Mouse (Mus musculus): ENCODE results near the gene Tmem168.

- TF ChIP-seq POLR2A (IDR thresholded peaks at IDR 0.05; ENCODE audit: insufficient read depth, low read depth, low read length) (no peak), CTCF (IDR thresholded peaks at IDR 0.05) (no peak)
Measured at GRCm38 (mm10) chr6:13609353-13610140, 1.6 kb upstream of the Tmem168 start.
